Mouse (Mus musculus): ENCODE measurements at regions not wholly inside any gene's neighbourhood (a gene's known extent, or its start where the extent isn't known, plus 50 kb on each side); places are given as distances from the start of the nearest gene placed in this dataset.
A peak's percentile ranks its signal among the peaks of the same experiment; 100 is the strongest.

DNA sequence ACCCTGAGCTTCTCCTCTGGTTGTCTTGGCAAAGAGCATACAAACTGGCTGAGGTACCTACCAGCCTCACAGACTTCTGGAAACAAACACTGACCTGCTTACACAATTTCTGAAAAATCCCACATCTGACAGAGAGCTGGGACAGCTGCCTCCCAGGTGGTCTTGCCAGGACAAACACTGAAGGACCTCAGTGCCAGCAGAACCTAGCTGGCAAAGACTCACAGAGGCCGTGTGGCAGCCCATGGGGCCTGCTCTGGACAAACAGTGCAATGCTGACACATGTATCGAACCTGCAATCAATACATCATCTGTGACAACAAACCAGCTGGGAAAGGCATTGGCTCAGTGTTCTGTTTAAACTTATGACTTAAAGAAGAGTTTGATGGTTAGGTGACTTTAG is 167.4 kb downstream of the Pax1 start:
- no peak for TF ChIP-seq CTCF (conservative IDR thresholded peaks at IDR 0.05; ENCODE audit: insufficient read depth, insufficient read length, low read depth, low read length)
- TF ChIP-seq POLR2A (IDR thresholded peaks at IDR 0.05; ENCODE audit: low read depth, low read length) = no peak
- WGBS = 61% methylated on average over 2 of the region's 2 CpGs
- Histone ChIP-seq H3K36me3 (ENCODE audit: control insufficient read depth, insufficient read depth, low read length) (no peaks in the 10 kb centered on the region), H3K27ac (ENCODE audit: insufficient read depth, low read depth, low read length) (no peak overlapping the region), H3K27me3 (replicated peaks; ENCODE audit: control insufficient read depth, insufficient read depth, low read length) (no peaks in the 10 kb centered on the region), H3K4me1 (ENCODE audit: control insufficient read depth, insufficient read depth, low read length) (no peaks in the 10 kb centered on the region), H3K4me3 (ENCODE audit: insufficient read depth, low read depth, low read length) (no peak overlapping the region)
- DNase-seq = no peak

DNA sequence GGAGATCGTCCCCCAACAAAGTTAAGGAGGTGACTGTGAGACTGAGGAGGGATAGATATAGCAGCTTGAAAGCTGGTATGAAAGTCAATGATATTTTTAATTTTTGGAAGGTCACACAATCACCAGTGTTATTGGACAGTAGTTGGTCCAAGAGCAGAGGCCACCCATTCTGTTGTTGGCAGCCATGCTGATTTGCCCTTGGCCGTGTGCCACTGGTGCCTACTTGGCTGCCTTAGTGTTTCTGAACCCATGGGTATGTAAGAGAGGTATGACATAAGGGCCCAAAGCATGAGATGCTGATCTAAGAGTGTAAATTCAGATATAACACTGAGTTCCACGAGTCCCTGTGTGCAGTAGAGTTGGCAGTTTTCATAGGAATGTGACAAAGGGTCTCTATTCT is 153.7 kb downstream of the Pax1 start:
- no peak for TF ChIP-seq POLR2A (IDR thresholded peaks at IDR 0.05; ENCODE audit: low read depth, low read length)
- no peak for TF ChIP-seq CTCF (conservative IDR thresholded peaks at IDR 0.05; ENCODE audit: insufficient read depth, insufficient read length, low read depth, low read length)
- Histone ChIP-seq H3K27ac (ENCODE audit: insufficient read depth, low read depth, low read length) (no peak overlapping the region), H3K27me3 (replicated peaks; ENCODE audit: control insufficient read depth, insufficient read depth, low read length) (no peaks in the 10 kb centered on the region), H3K4me3 (ENCODE audit: insufficient read depth, low read depth, low read length) (no peak overlapping the region), H3K36me3 (ENCODE audit: control insufficient read depth, insufficient read depth, low read length) (no peaks in the 10 kb centered on the region), H3K4me1 (ENCODE audit: control insufficient read depth, insufficient read depth, low read length) (no peaks in the 10 kb centered on the region)
- no peak for DNase-seq
- WGBS = 70% methylated on average over 3 of the region's 3 CpGs

DNA sequence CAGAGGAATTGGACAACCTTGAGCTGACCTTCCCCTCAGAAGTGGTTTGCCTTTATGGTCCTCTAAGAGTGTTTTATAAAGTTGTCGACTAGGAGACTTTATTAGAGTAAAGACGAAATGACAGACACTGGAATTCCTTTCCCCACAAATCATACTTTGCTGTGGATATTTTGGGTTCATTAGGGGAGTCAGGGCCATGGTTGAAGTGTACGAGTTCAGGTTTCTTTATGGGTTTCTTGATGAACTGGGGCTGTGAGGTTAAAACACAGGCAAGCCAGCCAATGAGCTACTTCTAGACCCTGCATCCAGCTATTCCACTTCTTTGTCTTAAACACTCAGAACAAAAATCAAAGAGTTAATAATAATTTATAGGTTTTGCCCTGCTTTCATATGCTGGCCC is 153.0 kb downstream of the Pax1 start:
- Histone ChIP-seq H3K4me1 (ENCODE audit: control insufficient read depth, insufficient read depth, low read length) (no peaks in the 10 kb centered on the region), H3K36me3 (ENCODE audit: control insufficient read depth, insufficient read depth, low read length) (no peaks in the 10 kb centered on the region), H3K4me3 (ENCODE audit: insufficient read depth, low read depth, low read length) (no peak overlapping the region), H3K27me3 (replicated peaks; ENCODE audit: control insufficient read depth, insufficient read depth, low read length) (no peaks in the 10 kb centered on the region), H3K27ac (ENCODE audit: insufficient read depth, low read depth, low read length) (no peak overlapping the region)
- TF ChIP-seq POLR2A (IDR thresholded peaks at IDR 0.05; ENCODE audit: low read depth, low read length) = no peak
- no peak for TF ChIP-seq CTCF (conservative IDR thresholded peaks at IDR 0.05; ENCODE audit: insufficient read depth, insufficient read length, low read depth, low read length)
- WGBS = 63% methylated on average over 3 of the region's 3 CpGs
- DNase-seq = no peak

- TF ChIP-seq POLR2A (IDR thresholded peaks at IDR 0.05; ENCODE audit: low read depth, low read length) = no peak
- Histone ChIP-seq H3K4me1 (ENCODE audit: control insufficient read depth, insufficient read depth, low read length) (peaks cover 2% of the 10 kb centered on the region; the same call in 1 of the 2 replicates), H3K36me3 (ENCODE audit: control insufficient read depth, insufficient read depth, low read length) (no peaks in the 10 kb centered on the region), H3K27me3 (replicated peaks; ENCODE audit: control insufficient read depth, insufficient read depth, low read length) (no peaks in the 10 kb centered on the region), H3K27ac (ENCODE audit: insufficient read depth, low read depth, low read length) (no peak overlapping the region), H3K4me3 (ENCODE audit: insufficient read depth, low read depth, low read length) (no peak overlapping the region)
- DNase-seq = peak; percentile 12
- 22% methylated on average over 4 of the region's 4 CpGs for WGBS
Measured at GRCm38 (mm10) chr2:147503962-147504361, 142.2 kb downstream of the Pax1 start.

DNA sequence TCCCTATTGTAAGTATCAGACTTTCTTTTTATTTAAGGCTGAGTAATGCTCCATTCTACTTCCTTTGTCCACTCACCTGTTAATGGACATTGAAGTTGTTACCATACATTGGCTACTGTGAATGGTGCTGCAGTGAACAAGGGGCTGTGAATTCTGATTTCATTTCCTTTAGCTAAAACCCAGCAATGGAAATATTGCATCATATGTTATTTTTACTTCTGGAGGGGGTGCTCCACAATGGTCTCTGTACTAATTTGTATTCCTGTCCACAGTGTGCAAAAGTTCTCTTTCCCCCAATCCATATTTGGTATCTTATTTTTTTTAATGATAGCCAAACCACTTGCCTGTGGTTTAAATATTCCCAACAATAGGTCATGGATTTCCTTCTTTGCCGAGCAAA is 137.0 kb downstream of the Pax1 start:
- no peak for DNase-seq
- TF ChIP-seq CTCF (conservative IDR thresholded peaks at IDR 0.05; ENCODE audit: insufficient read depth, insufficient read length, low read depth, low read length) (no peak), POLR2A (IDR thresholded peaks at IDR 0.05; ENCODE audit: low read depth, low read length) (no peak)
- Histone ChIP-seq H3K27ac (ENCODE audit: insufficient read depth, low read depth, low read length) (no peak overlapping the region), H3K27me3 (replicated peaks; ENCODE audit: control insufficient read depth, insufficient read depth, low read length) (no peaks in the 10 kb centered on the region), H3K36me3 (ENCODE audit: control insufficient read depth, insufficient read depth, low read length) (no peaks in the 10 kb centered on the region), H3K4me3 (ENCODE audit: insufficient read depth, low read depth, low read length) (no peak overlapping the region), H3K4me1 (ENCODE audit: control insufficient read depth, insufficient read depth, low read length) (peaks cover 2% of the 10 kb centered on the region; the same call in 1 of the 2 replicates)
- 65% methylated on average over 1 of the region's 1 CpGs for WGBS

DNA sequence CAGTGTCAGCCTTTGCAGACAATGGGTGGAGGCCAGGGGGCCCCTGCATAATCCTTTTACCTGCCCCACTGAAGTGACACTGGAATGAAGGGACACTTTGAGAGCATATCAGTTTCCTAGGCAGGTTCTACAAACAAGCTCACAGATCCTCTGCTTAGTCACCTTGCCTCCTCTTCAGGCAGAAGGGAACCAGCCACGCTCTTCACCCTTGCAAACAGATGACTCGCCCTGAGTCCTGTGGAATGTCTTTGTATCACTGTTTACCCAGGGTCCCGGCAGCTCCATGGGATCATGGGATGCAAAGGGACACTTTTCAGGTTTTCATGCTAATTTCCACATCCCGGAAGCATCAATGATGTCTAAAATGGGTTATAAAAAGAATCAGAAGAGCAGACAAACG is 94.2 kb downstream of the Pax1 start:
- Histone ChIP-seq H3K27me3 (replicated peaks; ENCODE audit: control insufficient read depth, insufficient read depth, low read length) (no peaks in the 10 kb centered on the region), H3K27ac (ENCODE audit: insufficient read depth, low read depth, low read length) (no peak overlapping the region), H3K36me3 (ENCODE audit: control insufficient read depth, insufficient read depth, low read length) (no peaks in the 10 kb centered on the region), H3K4me3 (ENCODE audit: insufficient read depth, low read depth, low read length) (no peak overlapping the region), H3K4me1 (ENCODE audit: control insufficient read depth, insufficient read depth, low read length) (no peaks in the 10 kb centered on the region)
- no peak for TF ChIP-seq CTCF (conservative IDR thresholded peaks at IDR 0.05; ENCODE audit: insufficient read depth, insufficient read length, low read depth, low read length)
- TF ChIP-seq POLR2A (IDR thresholded peaks at IDR 0.05; ENCODE audit: low read depth, low read length) = no peak
- no peak for DNase-seq
- WGBS = 71% methylated on average over 5 of the region's 5 CpGs

- WGBS = 72% methylated on average over 18 of the region's 18 CpGs
- H3K27me3 ChIP-seq (replicated peaks; ENCODE audit: control insufficient read depth, insufficient read depth, low read length) = no peaks in the 10 kb centered on the region
- no peak for DNase-seq
- TF ChIP-seq POLR2A (IDR thresholded peaks at IDR 0.05; ENCODE audit: low read depth, low read length) = no peak
- no peak for TF ChIP-seq CTCF (conservative IDR thresholded peaks at IDR 0.05; ENCODE audit: insufficient read depth, insufficient read length, low read depth, low read length)
- no peaks in the 10 kb centered on the region for H3K4me1 ChIP-seq (ENCODE audit: control insufficient read depth, insufficient read depth, low read length)
- H3K36me3 ChIP-seq (ENCODE audit: control insufficient read depth, insufficient read depth, low read length) = no peaks in the 10 kb centered on the region
- H3K4me3 ChIP-seq (ENCODE audit: insufficient read depth, low read depth, low read length) = no peak overlapping the region
- H3K27ac ChIP-seq (ENCODE audit: insufficient read depth, low read depth, low read length) = no peak overlapping the region
Measured at GRCm38 (mm10) chr2:147454362-147455257, 92.9 kb downstream of the Pax1 start.
